Mouse (Mus musculus): ENCODE data around the gene Hmgcl.
"Not testable (repeated sequence)": the region's sequence is repeated elsewhere in the genome, so short reads cannot be mapped to it uniquely, and the experiment has no call there.

Hmgcl gene

GRCm38 (mm10) chr4:135962946-135963345 is 16.7 kb downstream of the Hmgcl start:
- no peak for DNase-seq

GRCm38 (mm10) chr4:135963457-135964193 is 17.4 kb downstream of the Hmgcl start, which contains the start of gene Gale:
TSS of gene Gale (plus strand) at chr4:135963727.
- peak; percentile 96 to 98 for DNase-seq

GRCm38 (mm10) chr4:135964426-135964825 is 18.2 kb downstream of the Hmgcl start:
- DNase-seq, result peak; percentile 49 to 56

- no peak for DNase-seq
These were observed 18.9 kb downstream of the Hmgcl start for GRCm38 (mm10) chr4:135965113-135965512.

GRCm38 (mm10) chr4:135966283-135966682 is 20.0 kb downstream of the Hmgcl start:
- no peak for DNase-seq

GRCm38 (mm10) chr4:135967086-135967760 is 21.0 kb downstream of the Hmgcl start:
- DNase-seq, result no peak

GRCm38 (mm10) chr4:135968271-135968869 is 22.1 kb downstream of the Hmgcl start:
- no peak for DNase-seq

- DNase-seq, result no peak
These were observed 23.0 kb downstream of the Hmgcl start for GRCm38 (mm10) chr4:135969070-135969750.

GRCm38 (mm10) chr4:135970585-135970984 is 24.3 kb downstream of the Hmgcl start:
- DNase-seq, result no peak

GRCm38 (mm10) chr4:135971805-135972555 is 25.7 kb downstream of the Hmgcl start:
- DNase-seq, result no peak

- DNase-seq, result peak; percentile 87 to 90
These were observed 26.3 kb downstream of the Hmgcl start, which contains the start of gene Lypla2 for GRCm38 (mm10) chr4:135972556-135972906. TSS of gene Lypla2 (minus strand) at chr4:135972626.

GRCm38 (mm10) chr4:135972911-135973811 is 26.9 kb downstream of the Hmgcl start:
- DNase-seq, result no peak

GRCm38 (mm10) chr4:135976146-135976545 is 29.9 kb downstream of the Hmgcl start:
- DNase-seq, result no peak

- DNase-seq, result not testable (repeated sequence)
These were observed 34.0 kb downstream of the Hmgcl start for GRCm38 (mm10) chr4:135980223-135980622.

GRCm38 (mm10) chr4:135981524-135982063 is 35.3 kb downstream of the Hmgcl start:
- DNase-seq, result peak in 1 of 2 experiments; percentile 59

GRCm38 (mm10) chr4:135984556-135984955 is 38.3 kb downstream of the Hmgcl start:
- no peak for DNase-seq

- DNase-seq, result no peak
These were observed 38.9 kb downstream of the Hmgcl start for GRCm38 (mm10) chr4:135985193-135985592.

- no peak for DNase-seq
These were observed 39.5 kb downstream of the Hmgcl start for GRCm38 (mm10) chr4:135985769-135986168.

- peak in 1 of 2 experiments; percentile 27 for DNase-seq
These were observed 40.2 kb downstream of the Hmgcl start for GRCm38 (mm10) chr4:135986301-135986942.

GRCm38 (mm10) chr4:135986943-135987710 is 40.9 kb downstream of the Hmgcl start, which contains the start of gene Pithd1:
TSS of gene Pithd1 (minus strand) at chr4:135987264.
- DNase-seq, result peak; percentile 93

Data from cerebellum, postnatal 36 days (tissue).